Mouse (Mus musculus): Measurements from ENCODE around the gene P2ry13.

Gene P2ry13

DNA sequence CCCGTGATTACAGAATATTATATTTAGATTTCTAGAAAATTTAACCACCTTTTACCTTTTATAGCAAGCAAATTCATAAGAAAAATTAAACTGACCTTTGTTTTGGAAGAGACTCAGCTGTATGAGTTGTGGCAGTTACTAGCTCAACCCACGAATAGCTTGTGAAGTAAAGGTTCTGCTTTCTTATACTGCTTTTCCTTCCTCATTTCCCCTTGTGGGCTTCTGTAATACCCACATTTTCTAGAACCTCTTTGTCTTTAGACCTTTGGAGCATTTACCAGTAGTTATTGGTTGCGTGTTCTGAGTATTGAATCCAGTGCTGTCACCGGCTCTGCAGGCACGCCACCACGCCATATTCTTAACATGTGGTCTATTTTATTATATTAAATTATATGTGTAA, at the start of gene P2ry13:
Gene P2ry13, minus strand, starts transcription at position 156 of the 400 bp plus-strand sequence.
- DNase-seq (ENCODE audit: low read depth, low spot score): no peak

- DNase-seq (ENCODE audit: low read depth, low spot score): no peak
These were observed 47.3 kb upstream of the P2ry13 start for GRCm38 (mm10) chr3:59257740-59258664.

DNA sequence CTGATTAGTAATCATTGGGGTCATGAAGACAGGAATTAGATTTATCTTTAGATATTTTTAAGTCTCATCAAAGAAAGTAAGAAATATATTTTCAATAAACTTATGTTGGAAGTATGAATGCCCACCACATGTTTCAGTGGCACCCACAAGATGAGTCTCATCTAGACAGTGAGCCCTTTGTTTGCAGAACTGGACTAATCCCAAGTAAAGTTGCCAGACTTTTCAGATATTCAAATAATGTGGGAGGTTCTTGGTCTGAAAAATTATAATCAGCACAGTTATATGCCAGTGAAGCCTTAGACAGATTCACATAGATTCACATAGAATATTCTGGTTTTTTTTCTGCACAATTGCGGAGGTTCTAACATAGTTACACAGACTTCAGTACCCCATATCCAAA, 39.8 kb upstream of the P2ry13 start:
- DNase-seq (ENCODE audit: low read depth, low spot score): no peak

- no peak for DNase-seq (ENCODE audit: low read depth, low spot score)
These were observed 37.3 kb upstream of the P2ry13 start for GRCm38 (mm10) chr3:59248031-59248430.

- no peak for DNase-seq (ENCODE audit: low read depth, low spot score)
These were observed 32.7 kb upstream of the P2ry13 start for GRCm38 (mm10) chr3:59243384-59243783.

DNA sequence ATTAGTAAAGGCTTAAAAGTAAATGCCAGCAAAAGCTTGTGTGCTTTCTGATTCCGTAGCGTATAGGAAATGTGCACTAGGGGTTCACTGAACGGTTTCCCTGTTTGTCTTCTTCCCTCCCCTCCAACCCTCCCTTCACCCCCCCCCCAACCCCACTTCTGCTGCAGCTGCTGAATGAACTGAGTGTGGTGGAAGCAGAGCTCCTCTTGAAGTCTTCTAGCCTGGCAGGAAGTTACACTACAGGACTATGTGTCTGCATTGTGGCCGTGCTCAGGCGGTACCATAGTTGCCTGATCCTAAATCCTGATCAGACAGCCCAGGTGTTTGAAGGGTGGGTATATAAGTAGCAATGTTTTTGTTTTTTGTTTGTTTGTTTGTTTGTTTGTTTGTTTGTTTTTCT, 24.2 kb upstream of the P2ry13 start:
- DNase-seq (ENCODE audit: low read depth, low spot score): no peak

DNA sequence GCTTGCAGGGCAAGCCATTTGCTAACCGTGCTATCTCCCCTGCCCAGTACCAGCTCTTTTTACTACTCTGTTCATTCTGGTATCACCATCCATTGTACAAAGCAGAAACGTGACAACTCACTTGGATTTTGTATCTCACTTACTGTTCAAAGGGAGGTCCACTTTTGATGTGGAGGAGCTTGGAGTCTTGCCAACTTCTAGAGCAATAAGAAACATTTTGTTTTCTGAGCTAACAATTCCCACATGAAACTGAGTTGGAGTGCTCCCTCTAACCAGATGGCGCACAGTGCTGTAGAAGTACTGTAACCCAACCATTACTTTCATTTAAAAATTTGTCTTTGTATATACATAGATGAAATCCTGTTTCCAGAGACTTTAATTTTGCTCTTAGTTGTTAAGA, 20.2 kb upstream of the P2ry13 start:
- no peak for DNase-seq (ENCODE audit: low read depth, low spot score)

- no peak for DNase-seq (ENCODE audit: low read depth, low spot score)
These were observed 18.3 kb upstream of the P2ry13 start for GRCm38 (mm10) chr3:59228730-59229551.

DNA sequence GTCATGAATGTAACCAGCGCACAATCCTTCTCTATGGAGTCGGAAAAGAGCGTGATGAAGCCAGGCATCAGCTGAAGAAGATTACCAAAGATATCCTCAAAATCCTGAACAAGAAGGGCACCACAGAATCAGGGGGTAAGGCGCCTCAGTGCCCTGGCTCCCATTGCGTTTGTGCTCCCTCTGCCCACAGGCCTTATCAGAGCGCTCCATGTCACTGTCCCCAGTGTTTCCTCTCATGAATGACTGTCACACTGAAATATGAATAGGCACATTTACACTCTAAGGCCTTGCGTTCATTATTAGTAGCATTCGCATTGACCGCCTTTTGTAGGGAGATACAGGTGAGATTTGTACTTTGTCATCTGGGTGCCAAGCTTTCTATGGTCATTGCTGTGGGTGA, 17.0 kb upstream of the P2ry13 start:
- no peak for DNase-seq (ENCODE audit: low read depth, low spot score)

DNA sequence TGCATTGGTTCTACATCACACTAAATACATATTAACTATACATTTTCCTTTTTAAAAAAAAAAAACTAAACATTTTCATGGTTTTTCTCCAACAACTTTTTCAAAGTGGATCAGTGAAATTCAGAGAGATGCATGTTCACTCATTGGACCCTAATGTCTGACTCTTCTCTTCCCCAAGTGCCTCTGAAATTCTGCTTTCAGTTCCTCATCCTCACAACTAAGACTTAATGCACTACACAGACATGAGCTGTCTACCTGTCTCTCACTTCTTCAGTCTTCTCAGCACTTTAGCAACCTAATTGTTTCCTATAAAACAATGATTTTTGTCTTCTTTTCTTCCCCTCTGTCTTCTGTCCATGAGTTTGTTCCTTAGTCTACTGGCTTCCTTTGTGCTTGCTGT, 14.7 kb upstream of the P2ry13 start:
- DNase-seq (ENCODE audit: low read depth, low spot score): no peak

- no peak for DNase-seq (ENCODE audit: low read depth, low spot score)
These were observed 11.6 kb upstream of the P2ry13 start for GRCm38 (mm10) chr3:59222303-59222702.

DNA sequence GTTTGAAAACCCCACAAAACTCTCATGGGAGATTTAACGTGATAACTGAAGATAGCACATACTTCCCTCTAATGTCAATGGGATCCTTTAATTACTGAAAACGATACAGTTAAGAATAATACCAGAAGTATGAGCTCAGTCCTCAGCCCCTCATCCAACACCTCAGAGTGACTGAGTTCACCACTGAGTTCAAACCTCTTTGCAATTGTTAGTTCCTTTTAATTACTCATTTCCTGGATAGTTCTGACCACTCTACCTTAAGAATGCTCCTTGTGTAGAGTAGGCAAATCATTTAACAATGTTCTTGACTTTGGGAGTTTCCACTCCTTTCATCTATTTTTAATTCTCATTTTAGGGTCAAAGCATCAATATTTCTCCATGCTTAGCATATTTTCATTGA, 8.6 kb upstream of the P2ry13 start:
- DNase-seq (ENCODE audit: low read depth, low spot score): no peak

- no peak for DNase-seq (ENCODE audit: low read depth, low spot score)
These were observed 6.5 kb upstream of the P2ry13 start for GRCm38 (mm10) chr3:59217211-59217610.

GRCm38 (mm10) chr3:59212404-59212803, 1.7 kb upstream of the P2ry13 start:
- DNase-seq (ENCODE audit: low read depth, low spot score): no peak

DNA sequence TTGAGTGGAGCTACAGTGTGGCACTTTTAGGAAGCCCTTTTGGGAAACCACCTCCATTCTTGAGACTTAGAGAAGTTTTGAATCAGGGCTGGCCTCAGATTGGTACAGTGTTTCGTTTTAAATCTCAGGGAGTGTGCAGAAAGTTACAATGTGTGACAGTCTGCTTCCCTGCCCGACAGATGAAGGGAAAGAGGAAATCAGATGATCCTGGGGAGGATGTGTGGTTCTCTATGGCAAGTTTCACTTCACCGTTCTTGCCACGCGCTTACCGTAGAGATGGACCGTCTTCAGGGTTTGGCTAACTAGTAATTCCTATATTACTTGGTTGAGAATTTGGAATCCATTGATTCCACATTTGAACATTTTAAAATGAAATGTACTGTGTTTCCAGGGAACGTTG, 1.1 kb upstream of the P2ry13 start:
- no peak for DNase-seq (ENCODE audit: low read depth, low spot score)

DNA sequence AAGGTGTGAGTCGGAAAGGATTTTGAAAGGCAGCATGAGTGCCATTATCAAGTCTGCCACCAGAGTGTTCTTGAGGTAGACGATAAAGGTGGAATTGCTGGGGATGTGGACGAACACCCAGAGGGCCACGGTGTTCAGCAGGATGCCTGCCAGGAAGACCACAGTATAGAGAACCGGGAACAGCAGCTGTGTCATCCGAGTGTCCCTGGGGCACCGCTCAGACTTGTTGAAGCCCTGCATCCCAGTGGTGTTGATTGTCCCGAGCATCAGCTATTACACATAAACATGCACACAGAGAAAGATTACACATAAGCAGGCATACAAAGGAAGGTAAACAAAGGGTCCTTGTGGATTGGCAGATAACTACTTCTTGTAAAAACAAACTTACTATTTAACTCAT, 593 bp downstream of the P2ry13 start:
- DNase-seq (ENCODE audit: low read depth, low spot score): peak; percentile 28

DNA sequence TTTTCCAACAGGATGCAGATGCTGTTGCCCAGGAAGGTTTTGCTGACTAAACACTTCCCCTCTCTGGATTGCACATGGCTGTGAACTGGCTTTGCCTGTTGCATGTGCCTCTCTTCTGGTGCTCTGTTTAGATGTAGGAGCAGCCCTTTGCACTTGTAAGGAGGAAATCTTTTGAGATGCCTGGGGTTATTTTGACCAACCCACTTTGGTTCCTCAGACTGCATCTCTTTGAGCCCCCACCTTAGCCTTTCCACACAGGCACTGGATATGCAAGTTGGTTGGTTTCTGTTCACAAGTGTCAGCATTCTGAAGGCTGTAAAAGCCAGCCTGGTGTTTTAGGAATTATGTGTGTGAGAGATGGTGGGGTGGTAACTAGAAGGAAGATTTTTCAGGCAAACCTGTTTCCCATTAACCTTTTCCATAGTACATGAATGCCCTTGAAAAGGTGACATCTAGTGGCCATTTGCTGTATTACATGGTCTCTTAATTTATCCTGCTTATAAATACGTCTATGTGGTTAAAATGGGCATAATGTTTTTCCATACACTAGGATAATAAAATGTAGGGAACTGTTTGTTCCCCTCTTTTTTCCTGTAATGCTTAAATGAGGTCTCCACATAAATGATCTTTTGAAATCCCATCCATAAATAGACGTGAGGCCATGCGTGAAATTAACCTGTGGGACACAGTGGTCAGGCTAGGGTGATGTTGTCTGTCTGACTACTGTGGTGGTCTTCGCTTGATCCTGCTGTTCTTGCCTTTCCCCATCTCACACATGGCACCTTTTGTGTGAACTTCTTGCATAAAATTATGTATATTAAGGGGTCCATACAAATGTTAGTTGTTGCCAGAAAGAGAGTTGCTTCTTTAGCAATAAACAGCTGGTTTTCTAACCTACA, 1.8 kb downstream of the P2ry13 start:
- DNase-seq (ENCODE audit: low read depth, low spot score): peak; percentile 74

GRCm38 (mm10) chr3:59205941-59206340, 4.7 kb downstream of the P2ry13 start:
- no peak for DNase-seq (ENCODE audit: low read depth, low spot score)

DNA sequence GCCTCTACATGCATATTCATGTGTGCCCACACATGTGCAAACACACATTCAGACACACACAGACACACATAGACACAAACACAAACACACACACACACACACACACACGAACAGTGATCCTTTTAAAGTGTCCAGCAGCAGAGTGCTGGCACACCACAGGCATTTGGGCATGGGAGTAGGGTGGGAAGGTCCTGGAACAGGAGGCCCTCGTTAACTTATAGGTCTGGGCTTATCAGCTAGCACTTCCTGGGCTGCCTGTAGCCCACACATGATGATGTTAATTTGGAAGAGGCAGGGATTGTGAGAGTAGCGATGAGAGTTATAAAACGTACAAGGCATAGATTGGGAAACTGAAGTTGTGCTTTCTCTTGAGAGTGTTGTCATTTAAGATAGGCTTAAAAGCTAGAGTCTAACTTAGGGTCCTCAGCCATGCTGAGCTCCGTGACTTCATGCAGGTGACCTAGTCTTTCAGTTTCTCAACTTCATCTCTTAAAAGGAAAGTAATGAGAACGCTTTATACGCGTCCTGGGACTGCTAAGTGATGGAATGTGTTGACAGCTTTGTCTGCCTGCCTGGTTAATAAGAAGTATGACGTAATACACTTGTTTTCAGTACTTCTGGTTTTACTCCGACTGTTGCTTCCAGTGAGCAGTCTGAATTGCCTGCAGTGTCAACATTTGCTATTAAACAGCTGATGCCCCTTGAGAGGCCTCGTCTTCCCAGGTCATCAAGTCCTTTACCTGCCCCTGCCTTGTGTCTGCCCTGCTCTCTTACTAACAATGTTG, 5.8 kb downstream of the P2ry13 start:
- DNase-seq (ENCODE audit: low read depth, low spot score): no peak

DNA sequence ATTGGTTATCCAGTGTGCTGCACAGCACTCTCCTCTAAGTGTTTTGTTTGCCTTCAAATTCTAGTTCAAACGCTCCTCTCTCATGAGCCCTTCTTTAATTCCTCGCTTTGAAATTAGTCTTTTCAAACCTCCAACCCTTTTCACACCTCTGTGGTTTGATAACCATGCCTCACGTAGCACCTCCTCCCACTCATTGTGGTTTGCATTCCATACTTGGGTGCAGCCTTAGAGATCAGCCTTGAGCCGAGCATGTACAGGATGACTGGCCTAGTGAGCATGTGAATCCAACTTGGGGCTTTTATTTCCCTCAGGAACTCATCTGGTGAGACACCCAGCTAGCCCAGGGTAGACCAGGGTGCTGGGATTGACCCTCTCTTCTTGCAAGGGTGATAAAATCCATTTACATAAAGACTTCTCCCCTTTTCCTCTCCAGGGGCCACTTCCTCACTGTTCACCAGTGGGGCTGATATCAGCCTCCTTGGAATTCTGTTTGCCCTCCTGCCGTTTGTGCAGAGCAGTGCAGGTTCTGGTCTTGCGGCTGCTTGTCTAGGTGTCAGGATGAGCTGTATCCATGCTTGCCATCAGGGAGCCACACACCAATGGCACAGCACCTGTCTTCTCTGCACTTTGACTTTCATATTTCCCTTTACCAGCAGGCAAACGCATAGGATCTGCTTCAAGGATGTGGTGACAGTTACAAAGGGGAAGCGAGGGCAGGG, 6.7 kb downstream of the P2ry13 start:
- peak; percentile 68 for DNase-seq (ENCODE audit: low read depth, low spot score)

Measured in R1 (cell line).